Mouse (Mus musculus): ENCODE measurements around the gene Mx1. TPM values are rescaled to one million over a fixed set of nuclear protein-coding genes. Genes with fewer than 3 reads are reported as not detected.
A peak's percentile ranks its signal among the peaks of the same experiment; 100 is the strongest.

The Mx1 gene
- 1 to 10 TPM in 1 of 2 experiments, under 1 TPM in 1; 0.73 to 1.1 TPM for total RNA-seq (2021)

DNA sequence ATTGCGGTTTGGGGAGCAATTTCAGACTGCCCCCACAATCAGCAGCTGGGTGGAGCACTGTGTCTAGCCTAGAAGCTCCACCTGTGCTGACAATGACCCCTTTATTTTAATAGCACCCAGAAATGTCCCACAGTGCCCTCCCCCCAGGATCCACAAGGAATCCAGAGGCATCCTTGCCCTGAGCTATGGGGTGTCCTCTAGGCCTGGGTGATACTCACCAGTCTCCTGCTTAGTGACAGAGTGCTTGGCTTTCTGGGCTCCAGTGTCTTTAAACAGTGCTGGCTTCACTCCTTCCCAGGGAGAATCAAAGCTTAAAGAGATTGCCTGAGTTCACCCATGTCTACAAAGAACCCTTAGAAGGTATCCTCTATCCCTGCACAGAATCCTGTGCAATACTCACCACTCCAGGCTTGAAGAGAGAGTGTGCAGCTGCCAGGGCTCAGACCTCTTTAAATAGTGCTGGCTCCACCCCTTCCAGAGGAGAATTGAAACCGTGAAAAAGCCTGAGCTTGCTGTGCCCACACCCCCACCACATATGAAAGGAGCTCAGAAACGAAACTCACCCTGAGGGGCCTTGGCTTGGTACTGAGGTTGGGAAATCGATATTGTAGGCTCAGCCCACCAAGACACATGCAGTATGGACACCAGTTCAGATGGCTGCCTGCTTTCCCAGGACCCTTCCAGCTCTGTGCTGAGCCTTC is at the start of gene Mx1:
Gene Mx1, minus strand, starts transcription at position 427 of the 701 bp plus-strand sequence.
- intact Hi-C loops (cut with DNase I), result no loop called here
- no peak for DNase-seq (ENCODE audit: low spot score in 2 of 2)

DNA sequence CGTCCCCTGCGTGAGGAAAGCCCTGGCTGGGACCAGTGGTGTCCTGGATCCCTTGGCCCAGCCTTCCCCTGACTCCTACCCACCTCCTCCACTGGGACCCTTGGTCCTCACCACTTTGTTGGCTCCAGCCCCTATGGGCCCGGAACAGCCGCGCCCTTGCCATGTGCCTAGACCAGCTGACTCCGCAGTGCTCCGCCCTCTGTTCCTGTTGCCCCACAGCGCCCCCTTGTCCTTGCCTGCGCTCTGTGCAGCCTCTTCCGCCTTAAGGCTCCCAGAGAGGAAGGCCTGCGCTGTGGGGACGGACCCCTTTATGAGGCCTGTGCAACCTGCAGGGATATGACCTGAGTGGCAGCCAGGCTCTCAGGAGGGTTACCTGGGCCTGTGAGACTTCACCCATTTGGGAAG is 49.6 kb upstream of the Mx1 start:
- intact Hi-C loops (cut with DNase I), result no loop called here

DNA sequence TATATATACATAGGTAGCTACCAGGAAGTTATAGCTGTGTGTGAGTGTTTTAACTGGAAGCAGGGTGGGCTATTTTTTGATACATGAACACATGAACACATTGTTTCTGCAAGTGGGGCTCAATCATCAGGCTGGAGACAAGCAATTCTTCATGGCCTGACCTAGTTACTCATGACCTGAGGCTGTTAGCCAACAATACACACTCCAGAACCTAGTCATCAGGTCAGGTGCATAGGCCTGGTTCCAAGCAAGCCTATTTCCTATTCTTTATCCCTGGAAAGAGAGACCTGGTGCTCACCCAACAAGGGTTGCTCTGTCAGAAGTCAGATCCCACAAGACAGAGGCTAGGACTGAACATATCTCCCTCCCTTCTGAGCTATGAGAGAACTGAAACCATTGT is 48.8 kb upstream of the Mx1 start:
- intact Hi-C loops (cut with DNase I), result no loop called here
- no peak for DNase-seq (ENCODE audit: low spot score in 2 of 2)

More for the DNA sequence above, 49.6 kb upstream of the Mx1 start:
- DNase-seq (ENCODE audit: low spot score in 2 of 2), result no peak

DNA sequence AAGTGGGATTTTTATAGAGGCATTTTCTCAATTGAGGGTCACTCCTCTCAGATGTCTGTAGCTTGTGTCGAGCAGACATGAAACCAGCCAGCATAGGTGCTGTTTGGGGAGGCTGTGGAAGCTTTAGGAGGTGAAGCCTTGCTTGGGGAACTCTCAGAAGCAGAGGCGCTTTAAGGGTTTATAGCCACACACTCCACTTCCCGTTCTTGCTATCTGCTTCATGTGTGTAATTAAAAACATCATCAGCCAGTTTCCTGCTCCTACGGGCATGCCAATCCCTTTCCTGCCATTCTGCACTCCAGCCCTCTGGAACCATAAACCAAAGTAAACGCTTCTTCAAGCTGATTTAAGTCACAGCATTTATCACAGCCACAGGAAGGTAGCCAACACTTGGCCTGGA is 48.1 kb upstream of the Mx1 start:
- intact Hi-C loops (cut with DNase I), result no loop called here
- DNase-seq (ENCODE audit: low spot score in 2 of 2), result no peak

DNA sequence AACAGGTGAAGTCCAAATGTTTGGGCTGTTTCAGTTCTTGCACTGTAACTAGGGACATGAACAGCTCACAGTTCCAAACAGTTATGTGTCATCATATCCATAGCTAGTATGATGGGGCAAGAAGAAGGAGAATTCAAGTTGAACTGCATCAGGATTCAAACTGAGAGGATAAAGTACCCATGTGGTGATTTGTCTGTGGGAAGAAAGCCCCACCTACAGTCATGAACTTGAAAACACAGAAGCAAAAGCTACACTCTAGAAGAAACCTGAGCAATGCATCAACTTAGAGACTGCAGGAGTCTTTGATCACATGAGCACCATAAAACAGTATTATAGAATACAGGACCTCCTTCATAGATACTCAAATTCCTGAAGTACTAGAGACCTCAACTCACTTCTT is 45.1 kb upstream of the Mx1 start:
- intact Hi-C loops (cut with DNase I), result loop anchor here (5.0 kb wide), 1 partner anchor 90 kb away; no protein-coding TSS in a partner anchor
- DNase-seq (ENCODE audit: low spot score in 2 of 2), result no peak

DNA sequence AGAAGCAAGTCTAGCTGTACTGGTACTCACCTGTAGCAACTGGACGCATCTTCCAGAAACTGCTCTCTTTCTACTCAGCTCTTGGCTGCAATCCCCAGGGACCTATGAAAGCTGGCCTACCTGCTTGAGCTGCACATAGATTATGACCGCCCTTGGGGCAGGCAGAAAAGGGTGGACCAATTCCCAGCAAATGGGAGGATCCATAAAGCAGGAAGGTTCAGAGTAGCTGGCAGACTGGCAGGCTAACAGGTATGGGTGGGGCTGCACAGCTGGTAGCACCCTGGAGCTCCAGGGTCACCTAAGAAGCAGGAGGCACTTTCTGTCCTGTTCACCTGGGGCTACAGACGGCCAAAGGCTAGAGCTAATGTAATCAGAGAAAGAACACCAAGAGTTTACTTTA is 42.1 kb upstream of the Mx1 start:
- no peak for DNase-seq (ENCODE audit: low spot score in 2 of 2)
- intact Hi-C loops (cut with DNase I), result loop anchor here (5.0 kb wide), 1 partner anchor 93 kb away; no protein-coding TSS in a partner anchor

DNA sequence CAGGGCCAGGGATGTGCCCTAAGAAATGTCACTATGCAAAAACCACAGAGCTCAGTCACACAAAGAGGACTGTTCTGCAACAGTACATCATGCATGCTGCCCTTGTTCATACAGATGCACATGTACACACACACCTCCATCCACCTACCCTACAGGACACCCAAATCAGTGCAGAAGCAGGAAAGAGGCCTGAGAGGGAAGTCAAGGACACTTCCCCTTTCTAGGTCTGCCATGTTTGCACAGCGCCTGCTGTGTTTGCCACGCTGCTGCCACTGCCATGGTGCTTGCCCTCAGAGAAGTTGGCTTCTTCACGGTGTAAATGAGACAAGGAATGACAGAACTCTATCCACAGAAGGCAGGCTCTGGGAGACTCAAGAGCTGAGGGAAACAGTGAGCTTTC is 41.1 kb upstream of the Mx1 start:
- DNase-seq (ENCODE audit: low spot score in 2 of 2), result no peak
- intact Hi-C loops (cut with DNase I), result no loop called here

DNA sequence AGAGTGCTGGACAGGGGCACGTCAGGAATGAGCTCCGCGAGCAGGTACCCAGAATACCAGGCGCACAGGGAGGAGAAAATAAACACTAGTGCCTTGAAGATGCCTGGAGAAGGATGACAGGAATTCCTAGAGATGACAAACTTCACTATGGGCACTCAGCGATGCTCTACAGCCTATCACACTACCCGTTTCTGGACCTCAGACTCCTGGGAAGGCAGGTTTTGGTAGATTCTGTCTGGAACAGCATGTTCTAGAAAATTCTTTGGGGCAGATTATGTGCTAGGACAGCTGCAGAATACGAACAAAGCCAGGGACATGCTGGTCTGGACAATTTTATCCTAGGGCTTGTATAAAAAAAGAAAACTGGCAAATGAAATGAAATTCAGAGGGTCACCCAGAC is 38.2 kb upstream of the Mx1 start:
- intact Hi-C loops (cut with DNase I), result no loop called here
- DNase-seq (ENCODE audit: low spot score in 2 of 2), result no peak

DNA sequence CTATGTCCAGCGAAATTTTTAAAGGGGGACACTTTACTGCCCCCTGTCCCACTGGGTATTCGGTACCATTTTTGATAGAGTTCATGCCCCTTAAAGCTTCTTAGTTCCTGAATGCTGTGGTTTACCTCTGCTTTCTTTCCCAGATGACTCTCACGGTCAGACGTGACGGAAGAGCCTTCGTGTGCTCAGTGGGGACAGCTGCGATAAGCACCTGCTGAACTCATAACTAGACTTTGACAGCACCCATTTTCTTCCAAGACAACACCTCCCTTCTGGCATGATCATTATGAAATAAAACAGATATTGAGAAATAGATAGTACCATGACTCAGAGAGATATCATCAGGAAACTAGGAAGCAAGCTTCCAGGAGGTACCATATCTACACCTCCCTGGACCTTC is 36.7 kb upstream of the Mx1 start:
- intact Hi-C loops (cut with DNase I), result no loop called here
- DNase-seq (ENCODE audit: low spot score in 2 of 2), result no peak

DNA sequence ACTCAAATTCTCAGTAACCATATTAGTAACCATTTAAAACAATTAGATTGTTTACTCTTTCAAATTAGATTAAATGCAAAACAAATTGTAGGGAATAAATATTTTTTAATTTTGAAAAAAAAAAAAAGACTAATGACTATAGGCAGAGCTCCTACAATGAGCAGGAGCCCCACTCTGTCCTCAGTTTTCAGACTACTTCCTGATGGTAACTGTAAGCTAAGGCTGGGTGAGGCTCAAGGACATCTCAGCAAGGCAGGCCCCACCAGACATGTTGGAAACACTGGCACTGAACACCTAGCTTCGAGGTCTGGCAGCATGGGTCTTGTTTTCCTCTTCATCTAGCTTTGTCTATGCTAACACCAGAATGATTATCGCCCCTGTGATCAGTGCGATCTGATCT is 35.4 kb upstream of the Mx1 start:
- intact Hi-C loops (cut with DNase I), result no loop called here
- DNase-seq (ENCODE audit: low spot score in 2 of 2), result no peak

DNA sequence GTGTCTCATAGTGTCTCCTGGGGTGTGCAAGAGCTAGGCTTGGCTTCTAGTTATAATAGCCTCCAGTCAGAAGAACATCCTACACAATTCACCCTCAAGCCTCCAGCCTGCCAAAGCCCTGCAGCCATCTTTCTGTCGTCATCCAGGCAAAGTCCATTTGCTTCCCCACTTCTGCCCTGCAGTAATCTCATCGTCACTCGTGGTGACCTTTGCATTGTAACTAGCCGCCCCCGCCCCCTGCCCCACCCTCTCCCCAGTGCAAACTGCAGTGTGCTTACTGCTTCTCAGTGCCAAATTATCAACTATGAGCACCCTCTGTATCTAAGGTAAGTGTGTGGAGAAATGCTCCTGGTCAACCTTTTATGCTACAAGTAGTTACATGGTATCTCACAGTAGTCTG is 35.0 kb upstream of the Mx1 start:
- DNase-seq (ENCODE audit: low spot score in 2 of 2), result no peak
- intact Hi-C loops (cut with DNase I), result no loop called here

DNA sequence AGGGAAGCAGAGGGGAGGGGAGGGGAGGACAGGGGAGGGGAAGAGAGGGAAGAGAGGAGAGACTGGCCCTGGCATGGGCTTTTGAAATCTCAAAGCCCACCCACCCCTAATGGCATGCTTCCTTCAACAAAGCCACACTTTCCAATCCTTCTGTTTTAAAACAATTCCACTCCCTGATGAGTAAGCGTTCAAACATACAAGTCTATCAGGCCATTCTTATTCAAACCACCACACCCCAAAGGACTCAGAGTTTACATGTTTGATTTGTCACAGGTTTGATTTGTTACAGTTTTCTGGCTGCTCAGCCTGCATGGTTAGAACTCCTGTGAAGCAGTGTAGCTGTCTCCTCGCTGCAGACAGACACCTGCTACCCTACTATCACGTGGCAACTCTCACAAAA is 33.3 kb upstream of the Mx1 start:
- intact Hi-C loops (cut with DNase I), result no loop called here

DNA sequence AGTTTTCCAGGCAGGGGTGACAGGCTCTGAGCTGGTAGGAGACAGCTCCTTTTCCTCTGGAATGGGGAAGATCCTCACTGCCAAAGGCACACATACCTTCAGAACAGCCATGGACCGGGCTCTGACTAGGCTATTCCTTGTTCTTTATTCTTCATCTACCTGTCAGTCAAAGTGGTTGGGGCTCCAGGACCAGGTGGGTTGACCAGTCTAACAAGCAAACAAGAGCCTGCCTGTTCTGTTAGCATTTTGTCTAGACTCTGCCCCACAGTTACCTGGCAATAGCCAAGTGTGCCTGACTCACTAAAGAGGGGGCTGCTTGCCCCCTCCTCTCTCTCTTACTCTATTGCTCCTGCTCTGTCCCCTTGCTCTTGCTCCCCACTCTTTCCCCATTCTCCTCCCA is 29.7 kb upstream of the Mx1 start:
- intact Hi-C loops (cut with DNase I), result no loop called here
- no peak for DNase-seq (ENCODE audit: low spot score in 2 of 2)

More for the DNA sequence above, 33.3 kb upstream of the Mx1 start:
- DNase-seq (ENCODE audit: low spot score in 2 of 2), result no peak

DNA sequence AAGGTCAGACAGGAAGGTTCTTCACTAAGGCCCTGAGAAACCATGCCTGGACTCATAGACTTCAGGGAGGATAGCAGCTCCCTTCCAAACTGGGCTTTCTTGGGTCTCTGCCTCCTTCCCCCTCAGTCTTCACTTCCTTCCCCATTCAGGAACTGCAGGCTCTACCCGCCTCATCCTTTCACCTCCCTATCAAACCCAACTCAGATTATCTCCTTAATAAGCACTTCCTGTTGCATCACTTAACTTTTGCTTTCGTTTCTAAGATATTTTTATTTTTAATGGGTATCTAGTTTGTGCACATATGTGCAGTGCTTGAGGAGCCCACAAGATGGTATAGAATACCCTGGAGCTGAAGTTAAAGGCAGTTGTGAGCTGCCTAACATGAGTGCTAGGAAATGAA is 15.9 kb upstream of the Mx1 start:
- intact Hi-C loops (cut with DNase I), result no loop called here

DNA sequence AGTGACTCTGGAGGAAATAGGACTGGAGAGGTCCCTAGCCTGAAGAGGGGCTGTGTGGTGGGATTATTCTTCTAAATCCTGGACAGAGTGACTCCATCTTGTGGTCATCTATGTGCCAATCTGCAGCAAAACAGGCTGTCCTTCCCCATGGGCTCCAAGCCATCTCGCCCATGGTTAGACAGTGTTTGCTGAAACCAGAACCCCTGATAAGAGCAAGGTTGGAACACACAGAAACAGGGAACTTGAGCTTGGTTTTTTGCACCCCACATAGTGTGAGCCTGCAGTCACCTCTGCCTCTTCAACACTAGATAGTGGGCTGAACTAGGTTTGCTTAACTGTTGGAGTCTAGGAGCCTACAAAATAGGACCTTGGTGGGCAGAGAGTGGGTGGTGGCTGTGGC is 13.8 kb upstream of the Mx1 start:
- intact Hi-C loops (cut with DNase I), result no loop called here

More for the DNA sequence above, 15.9 kb upstream of the Mx1 start:
- DNase-seq (ENCODE audit: low spot score in 2 of 2), result no peak

DNA sequence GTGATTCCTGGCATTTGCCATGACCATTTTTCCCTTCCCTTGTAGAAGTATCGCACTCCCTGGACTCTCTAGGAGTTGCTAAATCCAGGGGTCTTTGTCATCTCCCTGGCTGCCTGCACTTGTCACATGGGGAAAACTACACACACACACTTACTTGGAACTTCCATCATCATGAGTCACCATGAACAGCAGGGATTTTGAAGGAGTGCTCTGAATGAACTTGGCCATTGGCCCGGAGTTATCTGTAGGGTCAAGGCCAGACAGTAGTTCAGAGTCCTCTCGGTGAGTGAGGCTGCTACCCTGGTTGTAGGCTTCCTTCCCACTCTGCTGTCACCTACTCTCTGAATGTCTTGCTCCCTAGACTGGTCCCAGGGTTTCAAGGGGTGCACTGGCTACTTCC is 12.9 kb upstream of the Mx1 start:
- intact Hi-C loops (cut with DNase I), result no loop called here
- DNase-seq (ENCODE audit: low spot score in 2 of 2), result no peak

More for the DNA sequence above, 13.8 kb upstream of the Mx1 start:
- no peak for DNase-seq (ENCODE audit: low spot score in 2 of 2)

DNA sequence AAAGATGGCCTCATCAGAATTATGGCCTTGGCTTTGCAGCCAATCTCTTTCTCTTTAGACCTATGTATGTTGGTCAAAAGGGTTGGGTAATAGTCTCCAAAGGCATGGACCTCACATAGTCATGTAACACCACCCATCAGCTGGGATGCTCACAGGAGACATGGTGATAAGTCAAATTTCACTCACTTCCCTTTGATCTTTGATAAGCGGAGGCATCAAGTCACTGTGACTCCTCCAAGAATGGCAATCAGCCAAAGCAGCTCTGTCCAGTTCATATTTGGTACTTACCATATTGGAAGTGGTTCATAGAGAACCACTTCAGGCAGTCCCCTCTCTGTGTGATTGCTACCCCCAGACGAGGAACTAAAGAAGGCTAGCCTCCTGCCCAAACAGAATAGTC is 12.0 kb upstream of the Mx1 start:
- intact Hi-C loops (cut with DNase I), result no loop called here
- no peak for DNase-seq (ENCODE audit: low spot score in 2 of 2)

DNA sequence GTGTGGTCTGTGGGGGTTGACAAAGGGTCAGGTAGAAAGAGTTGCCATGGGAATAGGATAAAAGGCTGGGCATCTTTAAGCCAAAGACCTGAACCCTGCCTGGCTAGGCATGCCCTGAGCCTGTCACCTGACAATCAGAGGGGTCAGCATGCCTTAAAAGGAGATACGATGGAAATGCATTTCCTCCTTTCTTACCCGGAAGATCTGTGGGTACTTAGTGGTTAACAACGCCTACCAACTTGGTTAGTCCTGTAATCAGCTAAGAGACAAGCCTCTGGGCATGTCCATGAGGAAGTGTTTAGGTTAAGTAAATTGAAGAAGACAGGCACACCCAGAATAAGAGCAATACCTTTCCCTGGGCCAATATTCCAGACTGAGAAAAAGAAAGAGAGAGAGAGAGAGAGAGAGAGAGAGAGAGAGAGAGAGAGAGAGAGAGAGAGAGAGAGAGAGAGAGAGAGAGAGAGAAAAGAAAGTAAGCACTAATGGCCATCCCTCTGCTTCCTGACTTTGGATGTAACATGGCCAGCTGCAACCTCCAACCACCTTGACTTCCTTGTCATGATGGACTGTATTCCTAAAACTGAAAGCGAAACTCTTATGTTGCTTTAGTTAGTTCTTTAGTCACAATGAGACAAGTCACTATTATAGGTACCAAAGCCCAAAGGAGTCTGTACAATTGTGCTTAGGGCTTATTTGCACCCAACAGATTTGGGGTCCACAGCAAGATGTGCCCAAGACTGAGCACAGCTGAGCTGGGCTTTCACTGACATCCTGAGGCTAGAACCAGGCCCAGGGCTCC is 5.5 kb upstream of the Mx1 start:
- intact Hi-C loops (cut with DNase I), result loop anchor here (2.0 kb wide), 1 partner anchor 155 kb away; no protein-coding TSS in a partner anchor

DNA sequence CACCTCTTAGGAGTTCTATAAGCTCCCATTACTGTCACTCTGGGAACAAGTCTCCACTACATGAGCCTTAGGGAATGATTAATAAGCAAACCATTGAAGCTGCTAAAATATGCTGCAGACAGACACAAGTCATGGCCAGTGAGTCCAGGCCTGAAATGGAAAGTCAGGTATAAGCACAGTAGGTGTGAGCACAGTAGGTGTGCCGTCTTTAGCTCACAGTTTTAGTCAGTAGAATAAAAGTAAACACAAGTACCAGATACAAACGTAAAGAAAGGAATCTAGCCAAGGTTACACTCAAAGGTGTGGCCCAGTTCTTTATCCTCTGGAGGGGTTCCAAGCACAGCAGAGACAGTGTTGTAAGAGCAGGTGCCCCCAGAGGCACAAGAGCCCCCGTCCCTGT is 4.8 kb upstream of the Mx1 start:
- DNase-seq (ENCODE audit: low spot score in 2 of 2), result no peak
- intact Hi-C loops (cut with DNase I), result loop anchor here (2.0 kb wide), 1 partner anchor 155 kb away; no protein-coding TSS in a partner anchor

More for the DNA sequence above, 5.5 kb upstream of the Mx1 start:
- DNase-seq (ENCODE audit: low spot score in 2 of 2), result no peak

DNA sequence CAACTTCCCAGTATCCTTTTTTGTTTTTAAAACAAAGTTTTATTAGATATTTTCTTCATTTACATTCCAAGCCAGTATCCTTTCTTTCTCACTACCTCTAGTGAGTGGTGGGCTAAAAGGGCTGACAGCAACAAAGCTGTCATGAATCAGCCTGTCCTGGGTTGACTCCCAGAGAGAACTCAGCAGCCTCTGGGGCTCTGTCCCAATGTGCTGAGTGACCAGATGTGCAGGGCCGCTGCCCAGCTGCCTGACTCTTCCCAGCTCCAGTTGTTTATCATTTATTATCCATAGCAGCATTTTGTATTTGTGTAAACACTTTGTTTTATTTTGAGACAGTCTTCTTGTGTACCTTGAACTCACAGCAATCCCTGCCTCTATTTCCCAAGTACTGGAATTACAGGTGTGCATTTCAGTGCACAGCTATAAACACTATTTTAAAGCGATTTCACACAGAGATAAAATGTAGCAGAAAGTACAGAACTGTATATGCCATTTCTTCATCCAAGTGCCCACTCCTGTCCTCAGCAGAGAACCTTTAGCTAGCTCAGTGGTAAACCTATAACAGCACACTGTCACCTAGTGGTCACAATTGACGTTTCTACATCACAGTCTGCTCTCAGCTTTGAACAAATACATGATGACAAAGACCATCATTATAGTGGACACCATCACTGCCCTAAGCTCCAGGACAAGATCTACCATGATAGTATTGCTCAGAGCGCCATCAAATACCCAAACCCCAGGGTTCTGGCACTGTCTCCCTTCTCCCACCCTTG is 3.7 kb upstream of the Mx1 start:
- intact Hi-C loops (cut with DNase I), result loop anchor here (2.0 kb wide), 1 partner anchor 154 kb away; no protein-coding TSS in a partner anchor
- peak in 1 of 2 experiments; percentile 49 for DNase-seq (ENCODE audit: low spot score in 2 of 2)
